Mouse (Mus musculus): ENCODE results near the gene Cpne5.

DNA sequence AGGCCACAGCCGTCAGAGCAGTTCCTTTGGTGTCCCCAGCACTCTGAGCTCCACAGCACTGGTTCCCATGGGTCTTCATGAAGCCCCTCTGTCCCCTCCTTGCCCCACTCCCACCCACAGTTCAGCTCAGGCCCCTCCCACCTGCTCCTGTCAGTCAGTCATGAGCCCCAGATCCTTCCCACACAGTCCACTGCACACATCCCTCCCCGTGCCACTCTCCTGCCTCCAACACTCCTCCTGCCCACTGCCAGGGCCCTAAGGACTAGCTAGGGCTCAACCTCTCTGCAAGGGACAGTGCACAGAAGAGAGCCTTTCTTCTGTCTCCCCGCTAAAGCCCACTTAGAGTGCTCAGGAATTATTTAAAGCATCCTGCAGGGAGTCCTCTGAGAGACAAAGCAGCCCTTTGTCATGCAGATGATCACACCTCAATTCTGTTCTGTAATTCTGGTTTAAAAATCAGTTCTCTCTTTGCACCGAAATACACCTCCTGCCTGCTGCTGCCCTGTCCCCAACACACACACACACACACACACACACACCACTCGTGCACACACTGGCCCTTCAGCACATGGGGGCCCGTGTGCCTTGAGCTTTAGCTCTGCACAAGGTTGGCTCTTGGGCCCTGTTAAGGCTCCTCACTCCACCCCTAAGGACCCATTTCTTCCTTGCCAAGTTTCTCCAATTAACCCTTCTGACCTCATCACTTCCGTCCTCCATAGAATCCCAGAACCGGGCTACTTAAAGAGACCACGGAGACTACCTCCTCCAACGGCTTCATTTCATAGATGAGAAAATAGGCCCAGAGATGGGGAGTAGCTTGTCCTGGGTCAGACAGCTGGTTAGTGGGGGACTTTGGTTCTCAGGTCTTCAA lies 50.7 kb downstream of the Cpne5 start:
- TF ChIP-seq MAX (IDR thresholded peaks at IDR 0.05; ENCODE audit: low read length) = no peak
- TF ChIP-seq CHD1 (IDR thresholded peaks at IDR 0.05; ENCODE audit: low read depth, low read length) = no peak
- TF ChIP-seq CTCF (IDR thresholded peaks at IDR 0.05 in 2 of 3, conservative IDR thresholded peaks at IDR 0.05 in 1 of 3; ENCODE audit: control insufficient read depth in 1 of 3, insufficient read depth in 1 of 3, low read depth in 2 of 3, low read length in 3 of 3, poor library complexity in 1 of 3, severe bottlenecking in 1 of 3) = no peak
- TF ChIP-seq MYC (IDR thresholded peaks at IDR 0.05; ENCODE audit: low read depth, low read length) = no peak
- TF ChIP-seq RCOR1 (IDR thresholded peaks at IDR 0.05; ENCODE audit: low read depth, low read length) = no peak
- TF ChIP-seq POLR2A (IDR thresholded peaks at IDR 0.05; ENCODE audit: control insufficient read depth in 1 of 2, insufficient read depth in 1 of 2, low read depth in 1 of 2, low read length in 2 of 2, poor library complexity in 1 of 2) = no peak
- TF ChIP-seq HCFC1 (IDR thresholded peaks at IDR 0.05; ENCODE audit: low read depth, low read length) = no peak
- TF ChIP-seq UBTF (IDR thresholded peaks at IDR 0.05; ENCODE audit: borderline replicate concordance, insufficient read depth, low read depth, low read length) = no peak
- no peak for TF ChIP-seq MAFK (IDR thresholded peaks at IDR 0.05; ENCODE audit: borderline replicate concordance, low read depth, low read length)
- TF ChIP-seq POLR2AphosphoS5 (IDR thresholded peaks at IDR 0.05; ENCODE audit: borderline replicate concordance, low read depth, low read length) = no peak
- no peak for TF ChIP-seq GATA1 (IDR thresholded peaks at IDR 0.05; ENCODE audit: low read depth, low read length)
- TF ChIP-seq TCF12 (IDR thresholded peaks at IDR 0.05; ENCODE audit: low read depth, low read length) = no peak
- TF ChIP-seq ZKSCAN1 (IDR thresholded peaks at IDR 0.05; ENCODE audit: low read depth, low read length) = no peak
